Mouse (Mus musculus) liver, adult (tissue): ENCODE measurements around the gene Kdelr3.

Experiments used
- GATA4 ChIP-seq: IDR thresholded peaks from 2 replicates; pipeline ENCODE4 v1.6.1; 2014; ENCODE audit warnings: mild to moderate bottlenecking, low read length; ENCODE audit not compliant: insufficient replicate concordance

Gene Kdelr3

GRCm38 (mm10) chr15:79516171-79517096 lies at the start of gene Kdelr3:
TSS of gene Kdelr3 (plus strand) at chr15:79516411.
- no peak for TF ChIP-seq GATA4

GRCm38 (mm10) chr15:79466601-79467286 lies 49.5 kb upstream of the Kdelr3 start:
- no peak for TF ChIP-seq GATA4

DNA sequence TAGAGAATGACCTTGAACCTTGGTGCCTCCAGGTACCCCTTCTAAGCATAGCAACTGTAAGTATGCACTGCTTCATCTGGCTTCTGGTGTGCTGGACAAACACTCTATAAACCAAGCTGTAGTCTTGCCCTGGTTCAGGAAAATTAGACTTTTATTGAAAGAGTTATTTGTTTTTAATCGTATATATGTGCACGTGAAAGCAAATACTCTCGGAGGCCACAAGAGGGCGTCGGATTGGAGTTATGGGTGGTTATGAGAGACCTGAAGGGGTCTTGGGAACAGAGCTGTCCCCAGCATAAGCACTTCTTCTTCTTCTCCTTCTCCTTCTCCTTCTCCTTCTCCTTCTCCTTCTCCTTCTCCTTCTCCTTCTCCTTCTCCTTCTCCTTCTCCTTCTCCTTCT lies 46.6 kb upstream of the Kdelr3 start:
- no peak for TF ChIP-seq GATA4

GRCm38 (mm10) chr15:79470583-79470982 lies 45.6 kb upstream of the Kdelr3 start:
- TF ChIP-seq GATA4 = no peak

- TF ChIP-seq GATA4 = no peak
These were observed 45.1 kb upstream of the Kdelr3 start for GRCm38 (mm10) chr15:79471095-79471494.

DNA sequence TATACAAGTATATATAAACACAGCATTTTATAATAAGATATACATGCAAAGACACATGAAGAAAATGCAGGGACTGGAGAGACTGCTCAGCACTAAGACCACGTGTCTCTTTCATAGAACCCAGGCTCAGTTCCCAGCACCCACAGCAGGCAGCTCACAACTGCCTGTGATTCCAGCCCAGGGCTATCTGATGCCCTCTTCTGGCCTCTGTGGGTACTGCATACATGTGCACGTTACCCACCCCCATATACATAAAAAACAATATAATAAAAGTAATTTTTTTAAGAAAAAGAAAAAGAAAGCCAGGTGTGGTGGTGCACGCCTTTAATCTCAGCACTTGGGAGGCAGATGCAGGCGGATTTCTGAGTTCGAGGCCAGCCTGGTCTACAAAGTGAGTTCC lies 43.2 kb upstream of the Kdelr3 start:
- TF ChIP-seq GATA4 = no peak

DNA sequence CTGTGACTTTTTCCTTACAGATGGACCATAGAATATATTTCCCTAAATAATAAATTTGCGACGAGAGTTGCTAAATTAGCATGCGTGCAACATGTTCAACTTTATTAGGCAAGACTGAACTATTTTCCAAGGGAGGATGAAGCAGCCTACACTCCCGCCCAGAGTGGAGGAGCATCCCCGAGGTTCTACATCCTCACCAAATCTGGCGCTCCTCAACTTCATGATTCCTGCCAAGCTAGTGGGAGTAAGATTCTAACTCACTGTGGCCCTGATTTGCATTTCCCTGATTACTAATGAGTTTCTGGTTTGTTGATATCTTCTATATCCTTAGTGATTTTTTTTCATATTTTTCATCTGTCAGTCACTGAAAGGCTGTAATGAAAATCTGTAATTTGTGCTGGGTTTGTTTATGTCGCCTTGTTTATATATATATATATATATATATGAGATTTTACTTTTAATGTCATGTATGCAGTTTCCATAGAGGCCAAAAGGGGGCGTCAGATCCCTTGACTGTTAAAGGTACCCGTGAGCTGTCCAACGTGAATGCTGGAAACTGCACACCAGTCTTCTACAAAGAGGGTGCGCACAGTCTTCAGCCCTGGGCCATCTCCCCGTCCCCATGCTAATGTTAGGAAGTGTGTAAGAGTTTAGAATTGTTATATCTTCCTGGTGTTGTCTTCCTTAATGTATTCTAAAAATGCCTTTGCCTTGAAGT lies 42.4 kb upstream of the Kdelr3 start:
- TF ChIP-seq GATA4 = no peak

DNA sequence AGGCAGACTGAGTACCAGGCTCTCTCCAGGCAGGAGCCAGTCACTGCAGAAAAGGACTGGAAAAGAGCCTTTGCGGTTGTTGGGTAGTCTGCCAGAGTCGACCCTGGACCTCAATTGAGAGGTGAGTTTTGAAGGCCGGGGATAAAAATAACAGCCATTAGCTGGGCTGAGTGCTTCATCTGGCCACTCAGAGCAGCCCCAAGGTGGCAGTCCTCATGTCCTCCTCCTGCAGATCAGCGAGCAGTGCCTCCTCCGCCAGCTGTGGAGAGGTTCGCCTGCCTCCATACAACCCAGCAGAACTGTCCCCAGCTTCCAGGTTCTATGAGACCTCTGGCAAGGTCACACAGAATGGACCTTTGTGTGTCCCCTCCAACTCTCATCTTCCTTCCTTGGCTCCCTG lies 39.0 kb upstream of the Kdelr3 start:
- no peak for TF ChIP-seq GATA4

GRCm38 (mm10) chr15:79481181-79481688 lies 35.0 kb upstream of the Kdelr3 start:
- no peak for TF ChIP-seq GATA4

- TF ChIP-seq GATA4 = no peak
These were observed 26.7 kb upstream of the Kdelr3 start for GRCm38 (mm10) chr15:79489463-79489862.

DNA sequence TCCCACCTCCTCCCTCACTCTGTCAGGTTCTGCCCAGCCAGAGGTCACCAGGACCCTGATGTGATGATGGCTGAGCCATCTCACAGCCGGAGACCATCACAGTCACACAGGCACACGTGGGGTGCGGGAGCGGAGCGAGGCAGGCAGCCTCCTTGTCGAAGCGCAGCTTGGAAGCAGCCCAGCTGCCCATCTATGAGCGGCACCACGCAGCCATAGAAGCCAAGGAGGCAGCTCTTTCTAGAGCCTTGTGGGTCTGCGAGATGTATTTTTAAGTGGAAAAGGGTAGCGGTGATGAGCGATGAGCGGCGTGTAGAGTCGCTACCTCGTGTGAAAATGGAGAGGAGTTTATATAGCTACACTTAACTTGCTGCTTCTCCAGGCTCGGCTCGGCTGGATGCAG lies 22.7 kb upstream of the Kdelr3 start:
- TF ChIP-seq GATA4 = no peak

DNA sequence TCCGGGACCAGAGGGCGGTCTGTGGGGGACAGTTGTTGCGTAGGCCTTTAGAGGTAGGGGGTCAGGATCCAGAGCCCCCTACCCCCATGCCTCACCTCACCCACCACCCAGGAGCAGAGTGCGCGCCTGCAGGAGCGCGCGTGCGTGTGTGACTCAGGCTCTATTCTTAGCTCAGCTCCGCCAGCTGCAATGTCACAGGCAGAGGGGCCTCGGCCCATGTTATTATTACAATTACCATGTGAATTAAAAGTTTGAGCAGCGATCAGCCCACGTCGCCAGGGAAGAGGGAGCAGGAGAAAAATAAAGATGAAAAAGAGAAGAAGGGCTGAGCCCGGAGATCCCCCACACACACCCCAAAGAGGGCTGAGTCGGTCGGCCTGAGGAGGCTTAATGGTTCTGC lies 16.1 kb upstream of the Kdelr3 start:
- TF ChIP-seq GATA4 = no peak

DNA sequence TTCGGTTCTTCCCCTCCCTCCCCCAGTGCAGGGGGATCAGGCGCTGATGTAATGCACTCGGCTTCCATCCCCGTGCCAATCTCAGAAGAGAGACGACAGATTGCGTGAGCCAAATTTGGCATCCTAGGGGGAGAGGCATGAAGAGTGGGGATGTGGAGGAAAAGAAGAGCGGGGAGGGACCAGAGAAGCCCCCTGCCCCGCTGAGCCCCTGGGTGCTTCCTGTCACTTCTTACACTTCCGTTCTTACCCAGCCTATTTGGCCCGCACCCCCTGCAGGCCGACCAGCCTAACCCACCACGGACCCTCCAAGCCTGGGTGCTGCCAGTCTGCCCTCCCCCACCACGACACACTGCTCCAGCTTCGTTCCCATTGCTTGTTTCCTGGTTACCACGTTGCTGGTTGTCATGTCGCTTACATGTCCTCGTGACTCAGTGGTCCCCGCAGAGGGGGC lies 13.3 kb upstream of the Kdelr3 start:
- no peak for TF ChIP-seq GATA4

GRCm38 (mm10) chr15:79503438-79503837 lies 12.8 kb upstream of the Kdelr3 start:
- no peak for TF ChIP-seq GATA4

GRCm38 (mm10) chr15:79504707-79505452 lies 11.3 kb upstream of the Kdelr3 start, which contains the start of gene Kcnj4:
TSS of gene Kcnj4 (minus strand) at chr15:79505241.
- TF ChIP-seq GATA4 = no peak

DNA sequence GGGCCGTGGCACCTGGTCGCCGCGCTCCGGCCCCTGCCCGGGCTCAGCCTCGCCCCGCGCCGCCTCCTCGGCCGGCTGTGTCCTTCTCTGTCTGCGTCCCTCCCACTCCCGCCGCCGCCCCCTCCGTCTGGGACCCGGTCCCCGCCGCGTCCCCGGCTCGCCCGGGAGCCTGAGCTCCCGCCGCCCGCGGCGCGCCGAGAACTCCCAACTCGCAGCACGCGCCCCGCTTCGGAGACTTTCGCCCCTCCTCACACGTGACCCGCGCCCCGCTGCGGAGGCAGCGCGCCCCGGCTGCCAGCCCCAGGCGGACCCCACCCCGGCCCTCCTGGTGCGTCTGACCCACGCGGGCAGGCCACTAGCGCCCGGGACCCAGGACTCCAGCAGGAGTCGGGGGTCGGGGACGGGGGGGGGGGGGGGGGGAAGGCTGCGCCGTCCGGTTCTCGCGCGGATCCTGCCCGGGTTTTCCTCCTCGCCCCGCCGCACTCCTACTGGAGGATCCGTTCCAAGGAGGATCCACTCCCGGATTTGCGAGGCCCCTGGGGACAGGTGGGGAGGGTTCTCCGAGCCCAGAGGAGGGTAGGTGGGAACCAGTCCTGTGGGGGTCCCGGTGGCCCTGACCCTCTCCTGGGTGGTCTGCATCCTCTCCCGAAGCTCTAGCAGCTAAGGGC lies 10.5 kb upstream of the Kdelr3 start:
- TF ChIP-seq GATA4 = no peak
